Mouse (Mus musculus) liver, embryonic 14.5 days (tissue): ENCODE measurements around the gene Ppfibp1. TPM values are rescaled to one million over a fixed set of nuclear protein-coding genes. Genes with fewer than 3 reads are reported as not detected.
A peak's percentile ranks its signal among the peaks of the same experiment; 100 is the strongest.

Experiments
- ATAC-seq: fragments of 200-750 bp; cut with Nextera tagmentation; 2 replicates; pipeline ENCODE4 v1.8.0; 2017; ENCODE audit warnings: moderate number of reproducible peaks, mild to moderate bottlenecking, moderate library complexity; ENCODE audit not compliant: insufficient read depth
- DNase-seq, 3 experiments: peaks; one replicate each; pipeline ENCODE4 v3.0.0-alpha.2; 2012 to 2013; ENCODE audit warnings: low read depth in 3 of 3, low spot score in 3 of 3
- H3K27ac ChIP-seq: fragments of 300-500 bp; sonication (generic); 2 replicates; pipeline ENCODE4 v1.5.1; 2014; ENCODE audit warnings: moderate library complexity, mild to moderate bottlenecking, control low read depth, inconsistent platforms
- H3K27me3 ChIP-seq: fragments of 300-500 bp; sonication (generic); 2 replicates; pipeline ENCODE4 v1.6.1; 2014; ENCODE audit warnings: mild to moderate bottlenecking, low read length, moderate library complexity; ENCODE audit not compliant: control insufficient read depth, insufficient read depth
- H3K36me3 ChIP-seq: fragments of 300-500 bp; sonication (generic); replicated peaks from 2 replicates; pipeline ENCODE4 v1.6.1; 2014; ENCODE audit warnings: low read depth; ENCODE audit not compliant: control insufficient read depth, insufficient read depth
- H3K4me1 ChIP-seq, 2 experiments: fragments of 200-500 bp in 1 of 2; fragments of 300-500 bp in 1 of 2; sonication (generic) in 1 of 2; replicated peaks; 2 replicates each; pipeline ENCODE4 v1.6.1; 2012 to 2014; ENCODE audit warnings: antibody characterized with exemption in 1 of 2, inconsistent platforms in 1 of 2, low read length in 1 of 2; ENCODE audit not compliant: control insufficient read depth in 2 of 2, insufficient read depth in 2 of 2
- H3K4me2 ChIP-seq: fragments of 300-500 bp; sonication (generic); 2 replicates; pipeline ENCODE4 v1.6.1; 2014; ENCODE audit warnings: low read depth, mild to moderate bottlenecking, control low read depth, moderate library complexity
- H3K4me3 ChIP-seq, 2 experiments: fragments of 200-500 bp in 1 of 2; fragments of 300-500 bp in 1 of 2; sonication (generic) in 1 of 2; 2 replicates each; pipeline ENCODE4 v1.5.1; 2012 to 2014; ENCODE audit warnings: low read depth in 2 of 2, low read length in 2 of 2, mild to moderate bottlenecking in 2 of 2, control low read depth in 1 of 2, inconsistent platforms in 1 of 2, moderate library complexity in 1 of 2; ENCODE audit not compliant: insufficient read depth in 1 of 2
- H3K9ac ChIP-seq: fragments of 300-500 bp; sonication (generic); replicated peaks from 2 replicates; pipeline ENCODE4 v1.6.1; 2014; ENCODE audit warnings: mild to moderate bottlenecking, control low read depth, moderate library complexity
- H3K9me3 ChIP-seq: fragments of 300-500 bp; sonication (generic); 2 replicates; pipeline ENCODE4 v1.6.1; 2016; ENCODE audit warnings: low read length, mixed read lengths; ENCODE audit not compliant: control insufficient read depth
- CTCF ChIP-seq: IDR thresholded peaks from 2 replicates; pipeline ENCODE4 v1.5.1; 2016; ENCODE audit warnings: antibody characterized with exemption, low read depth, control low read depth
- EP300 ChIP-seq: IDR thresholded peaks from 2 replicates; pipeline ENCODE4 v1.6.1; 2016; ENCODE audit warnings: antibody characterized with exemption, low read depth
- WGBS: fragments of 180-500 bp; shearing (Covaris S2); extraction: QIAGEN DNeasy Blood & Tissue Kit; methylation state at CpG from one replicate; pipeline ENCODE4 v1.1.7; 2014; ENCODE audit not compliant: insufficient replicate concordance; 5-methylcytosine and 5-hydroxymethylcytosine counted together
- polyA plus RNA-seq, 2 experiments: library from polyadenylated mRNA; depleted of rRNA in 1 of 2; stranded (reverse) in 1 of 2; unstranded in 1 of 2; fragments of >200 nt; fragmentation: Nextera tagmentation in 1 of 2; extraction: Ambion mirVana in 1 of 2; gene quantifications; 2 replicates each; pipeline versions ENCODE4 v1.2.1 to v1.2.3; 2012 to 2014

Ppfibp1 gene
- polyA plus RNA-seq, 2 experiments, result 5.2 to 9.1 TPM

DNA sequence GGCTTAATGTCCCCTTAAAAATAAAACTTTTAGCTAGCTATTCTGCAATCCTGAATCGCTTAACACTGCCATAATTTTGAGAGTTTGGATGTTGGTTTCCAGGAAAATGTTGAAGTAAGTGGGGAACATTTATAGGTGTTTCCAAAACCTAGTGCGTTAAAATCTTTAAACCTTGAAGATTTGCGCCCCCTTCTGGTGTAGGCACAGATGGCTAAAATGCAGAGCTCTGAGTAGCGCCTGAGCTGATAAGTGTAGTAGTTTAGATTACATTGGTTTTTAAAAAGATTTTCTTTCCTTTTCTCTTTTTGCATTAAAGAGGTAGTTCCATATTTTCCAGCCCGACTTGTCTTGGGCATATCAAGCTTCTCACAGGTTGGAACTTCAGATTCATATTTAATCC lies 105.9 kb downstream of the Ppfibp1 start:
- Histone ChIP-seq H3K9me3 (no peaks in the 10 kb centered on the region), H3K4me2 (no peak overlapping the region), H3K27me3 (no peaks in the 10 kb centered on the region), H3K36me3 (no peaks in the 10 kb centered on the region), H3K4me3 (no peak overlapping the region), H3K9ac (no peak overlapping the region), H3K27ac (no peak overlapping the region), H3K4me1 (no peaks in the 10 kb centered on the region)
- ATAC-seq (no peak), DNase-seq (peak in 2 of 3 experiments; percentile 23 to 27)
- TF ChIP-seq EP300 (no peak), CTCF (peak; percentile 52)
- 28% methylated on average over 5 of the region's 5 CpGs for WGBS

DNA sequence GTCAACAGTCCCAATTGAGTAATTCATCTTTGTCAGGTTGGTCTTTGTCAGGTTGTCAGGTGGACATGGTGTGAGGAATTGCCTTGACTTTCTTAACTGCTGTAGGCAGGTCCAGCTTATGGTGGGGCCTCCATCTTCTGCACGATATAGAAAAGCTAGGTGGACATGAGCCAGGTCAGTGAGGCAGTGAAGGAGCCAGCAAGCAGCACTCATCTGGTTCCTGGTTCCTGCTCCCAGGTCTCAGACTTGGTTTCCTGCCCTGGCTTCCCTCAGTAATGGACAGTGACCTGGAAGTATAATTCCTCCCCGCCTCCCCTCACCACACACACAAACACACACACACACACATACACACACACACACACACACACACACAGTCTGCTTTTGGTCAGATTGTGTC lies 107.1 kb downstream of the Ppfibp1 start:
- Histone ChIP-seq H3K27me3 (no peaks in the 10 kb centered on the region), H3K9ac (no peak overlapping the region), H3K9me3 (no peaks in the 10 kb centered on the region), H3K36me3 (no peaks in the 10 kb centered on the region), H3K4me2 (no peak overlapping the region), H3K4me1 (no peaks in the 10 kb centered on the region), H3K4me3 (no peak overlapping the region), H3K27ac (no peak overlapping the region)
- WGBS, result 70% methylated on average over 2 of the region's 2 CpGs
- DNase-seq (no peak), ATAC-seq (no peak)
- TF ChIP-seq EP300 (no peak), CTCF (no peak)

DNA sequence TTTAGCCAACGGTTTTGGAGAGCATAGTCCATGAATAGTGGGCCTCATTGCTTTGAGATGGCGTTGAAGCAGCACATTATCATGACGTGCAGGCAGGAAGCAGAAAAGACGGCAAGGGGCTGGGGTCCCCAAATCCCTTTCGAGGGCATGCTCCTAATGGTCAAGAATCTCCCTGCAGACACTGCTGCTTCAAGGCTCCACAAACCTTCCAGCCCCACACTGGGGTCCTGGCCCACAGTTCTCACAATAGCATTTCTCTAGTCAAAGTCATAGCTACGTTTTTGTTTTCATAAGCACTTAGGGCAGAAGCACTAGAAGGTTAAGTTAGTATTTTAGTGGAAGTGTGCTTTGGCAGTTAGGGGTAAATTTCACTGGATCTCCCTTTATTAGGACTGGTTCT lies 107.6 kb downstream of the Ppfibp1 start:
- WGBS, result 66% methylated on average over 6 of the region's 6 CpGs
- Histone ChIP-seq H3K9me3 (no peaks in the 10 kb centered on the region), H3K36me3 (no peaks in the 10 kb centered on the region)

DNA sequence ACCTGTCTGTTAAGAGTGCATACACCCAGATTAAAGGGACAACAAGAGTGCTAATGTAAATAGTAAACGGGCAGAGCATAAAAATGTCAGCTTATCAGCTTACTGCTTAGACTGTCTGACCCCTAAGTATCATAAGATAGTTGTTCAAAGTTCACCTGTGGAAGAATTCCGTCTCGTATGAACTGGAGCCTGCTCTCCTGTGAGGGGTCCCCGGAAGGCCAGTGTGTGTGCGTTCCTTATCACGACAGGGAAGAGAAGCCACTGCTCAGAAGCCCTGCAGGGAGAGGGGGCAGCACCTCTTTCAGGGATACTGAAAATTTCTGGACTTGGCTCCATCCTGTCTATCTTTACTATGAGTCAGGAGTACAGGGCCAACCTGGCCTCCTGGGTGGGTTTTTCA lies 108.7 kb downstream of the Ppfibp1 start:
- H3K27ac ChIP-seq, result no peak overlapping the region
- H3K9ac ChIP-seq, result no peak overlapping the region
- no peak for ATAC-seq
- H3K4me2 ChIP-seq, result no peak overlapping the region
- H3K36me3 ChIP-seq, result no peaks in the 10 kb centered on the region
- no peaks in the 10 kb centered on the region for H3K27me3 ChIP-seq
- H3K9me3 ChIP-seq, result no peaks in the 10 kb centered on the region
- H3K4me1 ChIP-seq, result no peaks in the 10 kb centered on the region
- TF ChIP-seq EP300, result no peak
- no peak for TF ChIP-seq CTCF
- no peak for DNase-seq
- WGBS, result 64% methylated on average over 6 of the region's 6 CpGs
- H3K4me3 ChIP-seq, result no peak overlapping the region

More for the DNA sequence above, 107.6 kb downstream of the Ppfibp1 start:
- no peaks in the 10 kb centered on the region for H3K27me3 ChIP-seq
- no peak overlapping the region for H3K27ac ChIP-seq
- no peak for DNase-seq
- H3K4me2 ChIP-seq, result no peak overlapping the region
- no peak for ATAC-seq
- no peak overlapping the region for H3K4me3 ChIP-seq
- TF ChIP-seq EP300, result no peak
- no peak for TF ChIP-seq CTCF
- no peaks in the 10 kb centered on the region for H3K4me1 ChIP-seq
- H3K9ac ChIP-seq, result no peak overlapping the region

- DNase-seq (no peak), ATAC-seq (no peak)
- Histone ChIP-seq H3K27ac (no peak overlapping the region), H3K9ac (no peak overlapping the region), H3K9me3 (no peaks in the 10 kb centered on the region), H3K4me3 (no peak overlapping the region), H3K27me3 (no peaks in the 10 kb centered on the region), H3K36me3 (no peaks in the 10 kb centered on the region), H3K4me1 (no peaks in the 10 kb centered on the region), H3K4me2 (no peak overlapping the region)
- 72% methylated on average over 4 of the region's 4 CpGs for WGBS
- TF ChIP-seq CTCF, result no peak
- no peak for TF ChIP-seq EP300
Measured at GRCm38 (mm10) chr6:146998710-146999109, 110.4 kb downstream of the Ppfibp1 start.
